Comparison of ENCODE assay signal across 11 mouse cellular contexts in the genomic region with DNA sequence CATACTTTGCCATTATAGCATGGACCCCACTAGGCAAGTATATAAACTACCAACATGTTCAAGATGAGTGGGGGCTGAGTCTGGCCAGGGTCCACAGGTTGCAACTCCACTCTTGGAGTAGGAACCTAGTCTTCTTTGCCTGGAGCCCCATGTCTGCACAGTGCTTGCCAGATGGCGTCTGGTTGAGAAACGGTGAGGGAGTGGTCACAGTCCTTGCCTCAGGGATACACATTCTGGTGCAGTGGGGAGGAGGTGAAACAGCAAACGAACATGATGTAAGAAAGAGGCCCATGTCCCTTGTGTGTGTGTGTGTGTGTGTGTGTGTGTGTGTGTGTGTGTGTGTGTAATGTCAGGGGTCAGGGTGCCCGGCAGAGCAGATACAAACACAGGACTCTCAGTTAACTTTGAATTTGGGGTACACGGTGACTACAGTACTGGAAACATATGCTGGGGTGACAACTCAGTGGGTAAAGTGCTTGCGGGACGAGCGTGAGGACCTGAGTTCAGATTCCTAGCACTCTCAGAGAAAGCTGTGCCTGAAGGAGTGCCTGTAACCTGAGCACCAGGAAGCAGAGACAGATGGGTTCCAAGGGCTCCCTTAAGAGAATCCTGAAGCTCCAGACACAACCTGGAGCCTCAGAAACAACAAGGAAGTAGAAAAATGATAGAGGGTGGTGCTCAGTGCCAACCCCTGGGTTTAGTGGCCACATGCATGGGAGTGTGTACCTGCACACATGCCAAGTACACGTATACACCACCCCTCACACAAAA.
DNase-seq lines count a peak whose midpoint lies in the region; ATAC-seq and TF ChIP-seq lines count a peak whose summit lies in the region.
"Had no signal": no experiment of that assay in that cellular context is flagged by ENCODE, and none has a peak within 500 bp of the region (broad histone marks: within the 10 kb centered on the region; RNA-seq: fewer than 3 reads in every experiment).

No protein-coding gene starts in this region.

- H3K27ac ChIP-seq in liver, postnatal 0 days (ENCODE audit: low read depth), result no peak overlapping the region
- H3K27ac ChIP-seq in embryonic facial prominence, embryonic 10.5 days (replicated peaks), result peak overlapping the region; percentile 54; the same call in 1 of the 2 replicates
- no peak overlapping the region for H3K27ac ChIP-seq in limb, embryonic 15.5 days
- H3K27ac ChIP-seq: hindbrain, embryonic 13.5 days; midbrain, embryonic 15.5 days had no signal

- no peaks in the 10 kb centered on the region for H3K9me3 ChIP-seq in liver, postnatal 0 days (ENCODE audit: low read length)
- H3K9me3 ChIP-seq in embryonic facial prominence, embryonic 10.5 days, result no peaks in the 10 kb centered on the region
- no peaks in the 10 kb centered on the region for H3K9me3 ChIP-seq in limb, embryonic 15.5 days
- H3K9me3 ChIP-seq: hindbrain, embryonic 13.5 days; midbrain, embryonic 15.5 days; stomach, embryonic 15.5 days had no signal

- TF ChIP-seq CTCF in liver, postnatal 0 days (IDR thresholded peaks at IDR 0.05; ENCODE audit: low read depth), result no peak

- no peak overlapping the region for H3K4me2 ChIP-seq in liver, postnatal 0 days (ENCODE audit: low read depth, low read length)
- no peak overlapping the region for H3K4me2 ChIP-seq in limb, embryonic 15.5 days
- H3K4me2 ChIP-seq: hindbrain, embryonic 13.5 days; midbrain, embryonic 15.5 days; stomach, embryonic 15.5 days had no signal

- TF ChIP-seq EP300 in liver, postnatal 0 days (IDR thresholded peaks at IDR 0.05; ENCODE audit: low read depth), result no peak

- no peak overlapping the region for H3K4me3 ChIP-seq in liver, postnatal 0 days (ENCODE audit: low read depth, low read length)
- H3K4me3 ChIP-seq in embryonic facial prominence, embryonic 10.5 days, result no peak overlapping the region
- no peak overlapping the region for H3K4me3 ChIP-seq in limb, embryonic 15.5 days
- H3K4me3 ChIP-seq: hindbrain, embryonic 13.5 days; midbrain, embryonic 15.5 days; stomach, embryonic 15.5 days had no signal

- no peak overlapping the region for H3K9ac ChIP-seq in liver, postnatal 0 days (replicated peaks)
- no peak overlapping the region for H3K9ac ChIP-seq in limb, embryonic 15.5 days
- H3K9ac ChIP-seq: hindbrain, embryonic 13.5 days; midbrain, embryonic 15.5 days; stomach, embryonic 15.5 days had no signal

- peak; percentile 21 for DNase-seq in liver, postnatal 0 days
- DNase-seq in liver, result no peak
- peak; percentile 70 for DNase-seq in adrenal gland, postnatal 10 days
- no peak for DNase-seq in embryonic facial prominence, embryonic 10.5 days (ENCODE audit: low spot score)
- DNase-seq in embryo, embryonic 11 days, result no peak
- DNase-seq: right cerebral cortex, postnatal 14 days had no signal

- H3K36me3 ChIP-seq in liver, postnatal 0 days (replicated peaks; ENCODE audit: insufficient read depth, low read length), result no peaks in the 10 kb centered on the region
- H3K36me3 ChIP-seq in embryonic facial prominence, embryonic 10.5 days (replicated peaks), result no peaks in the 10 kb centered on the region
- H3K36me3 ChIP-seq in limb, embryonic 15.5 days, result no peaks in the 10 kb centered on the region
- H3K36me3 ChIP-seq: hindbrain, embryonic 13.5 days; midbrain, embryonic 15.5 days; stomach, embryonic 15.5 days had no signal

- H3K27me3 ChIP-seq in liver, postnatal 0 days (ENCODE audit: insufficient read depth, low read length), result no peaks in the 10 kb centered on the region
- H3K27me3 ChIP-seq in embryonic facial prominence, embryonic 10.5 days (replicated peaks; ENCODE audit: low read depth, poor library complexity, severe bottlenecking), result no peaks in the 10 kb centered on the region
- H3K27me3 ChIP-seq in limb, embryonic 15.5 days, result no peaks in the 10 kb centered on the region
- H3K27me3 ChIP-seq: hindbrain, embryonic 13.5 days; midbrain, embryonic 15.5 days; stomach, embryonic 15.5 days had no signal

- H3K4me1 ChIP-seq in liver, postnatal 0 days (ENCODE audit: insufficient read depth), result no peaks in the 10 kb centered on the region
- peaks cover 37% of the 10 kb centered on the region for H3K4me1 ChIP-seq in embryonic facial prominence, embryonic 10.5 days
- H3K4me1 ChIP-seq in limb, embryonic 15.5 days, result peaks cover 18% of the 10 kb centered on the region
- H3K4me1 ChIP-seq: midbrain, embryonic 15.5 days had no signal

- 60% methylated on average over 9 of the region's 9 CpGs for WGBS in liver, postnatal 0 days (ENCODE audit: insufficient replicate concordance)
- WGBS in embryonic facial prominence, embryonic 10.5 days, result 75% methylated on average over 9 of the region's 9 CpGs
- 57% methylated on average over 9 of the region's 9 CpGs for WGBS in limb, embryonic 15.5 days

- ATAC-seq in liver, postnatal 0 days, result peak; percentile 80
- ATAC-seq in limb, embryonic 15.5 days (ENCODE audit: insufficient number of reproducible peaks, low FRiP score, low TSS enrichment, low read depth), result 0 out of 2 replicates have a peak, but pooled peaks have one; percentile 71
- no peak for ATAC-seq in inflammation-experienced regulatory T-cells, adult 6 months
- ATAC-seq: midbrain, embryonic 15.5 days had no signal

Comparison
In these comparisons a context has a peak if more than half of its experiments do, and no peak if none do; other contexts are left out.
1. DNase-seq: peak in liver, postnatal 0 days (single experiment) and adrenal gland, postnatal 10 days (single experiment); none in liver (single experiment), embryonic facial prominence, embryonic 10.5 days (single experiment) and embryo, embryonic 11 days (single experiment).